Mouse (Mus musculus): ENCODE results near the gene Mroh3. TPM values are rescaled to one million over a fixed set of nuclear protein-coding genes. Genes with fewer than 3 reads are reported as not detected.

Mroh3 gene
- polyA plus RNA-seq, 1 experiment from 2014 or later = not detected

DNA sequence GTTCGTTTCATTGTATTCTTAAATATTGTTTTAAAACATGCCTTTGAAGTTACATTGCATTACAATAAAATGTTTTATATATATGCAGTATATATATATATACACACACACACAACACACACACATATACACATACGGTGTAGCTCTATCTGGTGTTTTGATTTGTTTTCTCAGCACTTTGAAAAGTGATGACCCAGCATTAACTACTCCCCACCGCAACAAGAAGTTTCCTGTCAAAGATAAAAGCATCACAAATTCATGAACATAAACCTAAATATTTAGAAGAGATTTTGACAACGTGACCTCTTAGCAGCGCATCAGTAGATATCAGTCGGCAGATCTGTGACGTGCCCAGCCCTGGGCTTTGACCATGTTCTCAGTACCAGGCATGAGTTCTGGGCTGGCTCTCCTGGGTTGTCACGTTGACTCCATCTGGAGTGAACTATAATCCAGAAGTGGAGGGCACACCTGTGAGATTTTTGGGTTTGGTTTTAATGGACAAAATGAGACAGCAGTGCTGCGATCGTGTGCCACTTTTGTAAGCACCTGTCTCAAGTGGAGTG, 42.0 kb upstream of the Mroh3 start:
- Histone ChIP-seq H3K4me1 (ENCODE audit: insufficient read depth) (no peaks in the 10 kb centered on the region), H3K9ac (no peak overlapping the region), H3K4me3 (ENCODE audit: low read depth, low read length) (no peak overlapping the region), H3K27ac (ENCODE audit: low read depth) (no peak overlapping the region), H3K27me3 (ENCODE audit: insufficient read depth, low read length) (peaks cover 33% of the 10 kb centered on the region), H3K36me3 (ENCODE audit: insufficient read depth) (no peaks in the 10 kb centered on the region), H3K4me2 (no peak overlapping the region), H3K9me3 (ENCODE audit: low read depth, low read length) (no peaks in the 10 kb centered on the region)
- TF ChIP-seq CTCF (IDR thresholded peaks at IDR 0.05; ENCODE audit: low read depth) = no peak
- no peak for ATAC-seq (ENCODE audit: insufficient read depth)
- 52% methylated on average over 10 of the region's 10 CpGs for WGBS
- no peak for DNase-seq

DNA sequence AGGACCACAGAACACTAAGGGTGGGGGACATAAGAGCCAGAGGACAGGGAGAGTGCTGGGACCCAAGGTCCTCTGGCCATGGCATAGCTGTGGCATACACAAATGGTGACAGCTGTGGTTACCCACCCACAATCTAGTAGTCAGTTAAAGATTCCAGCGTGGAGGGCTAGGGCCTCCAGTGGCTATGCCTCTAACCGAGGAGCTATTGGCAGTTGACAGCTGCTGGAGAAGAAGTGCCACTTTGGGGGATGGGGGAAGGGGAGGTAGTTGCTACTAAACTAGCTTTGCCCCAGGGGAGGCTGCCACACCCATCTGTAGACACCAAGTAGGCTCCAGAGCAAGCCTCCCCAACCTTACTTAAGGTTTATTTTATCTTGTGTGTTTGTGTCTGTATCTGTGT, 40.8 kb upstream of the Mroh3 start:
- H3K4me2 ChIP-seq = no peak overlapping the region
- ATAC-seq (ENCODE audit: insufficient read depth) = no peak
- H3K9ac ChIP-seq = no peak overlapping the region
- H3K36me3 ChIP-seq (ENCODE audit: insufficient read depth) = no peaks in the 10 kb centered on the region
- no peaks in the 10 kb centered on the region for H3K9me3 ChIP-seq (ENCODE audit: low read depth, low read length)
- no peaks in the 10 kb centered on the region for H3K4me1 ChIP-seq (ENCODE audit: insufficient read depth)
- WGBS = 21% methylated on average over 2 of the region's 2 CpGs
- H3K4me3 ChIP-seq (ENCODE audit: low read depth, low read length) = no peak overlapping the region
- DNase-seq = no peak
- TF ChIP-seq CTCF (IDR thresholded peaks at IDR 0.05; ENCODE audit: low read depth) = no peak
- no peak overlapping the region for H3K27ac ChIP-seq (ENCODE audit: low read depth)
- peaks cover 22% of the 10 kb centered on the region for H3K27me3 ChIP-seq (ENCODE audit: insufficient read depth, low read length)

DNA sequence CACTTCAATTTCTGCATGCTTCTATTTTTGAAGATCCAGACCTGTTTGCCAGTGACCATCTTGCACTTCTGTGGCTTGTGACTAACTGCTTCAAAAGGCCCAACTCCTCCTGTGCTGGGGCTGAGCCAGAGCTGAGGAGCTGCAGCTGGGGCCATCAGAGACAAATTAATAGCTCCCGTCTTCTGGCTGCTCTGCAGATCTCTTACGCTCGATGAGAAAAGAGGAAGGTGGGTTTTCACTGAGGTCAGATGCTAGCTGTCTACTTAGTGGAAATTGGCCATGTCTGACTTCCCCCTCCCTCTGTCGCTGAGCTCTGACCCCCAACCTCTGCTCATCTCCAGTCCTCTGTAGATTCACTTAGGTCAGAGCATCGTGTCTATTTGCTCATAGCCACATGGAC, 37.0 kb upstream of the Mroh3 start:
- H3K4me3 ChIP-seq (ENCODE audit: low read depth, low read length) = no peak overlapping the region
- no peaks in the 10 kb centered on the region for H3K4me1 ChIP-seq (ENCODE audit: insufficient read depth)
- no peaks in the 10 kb centered on the region for H3K36me3 ChIP-seq (ENCODE audit: insufficient read depth)
- no peaks in the 10 kb centered on the region for H3K27me3 ChIP-seq (ENCODE audit: insufficient read depth, low read length)
- 37% methylated on average over 5 of the region's 5 CpGs for WGBS
- no peak for ATAC-seq (ENCODE audit: insufficient read depth)
- no peak overlapping the region for H3K4me2 ChIP-seq
- no peak for DNase-seq
- H3K27ac ChIP-seq (ENCODE audit: low read depth) = no peak overlapping the region
- TF ChIP-seq CTCF (IDR thresholded peaks at IDR 0.05; ENCODE audit: low read depth) = no peak
- no peak overlapping the region for H3K9ac ChIP-seq
- no peaks in the 10 kb centered on the region for H3K9me3 ChIP-seq (ENCODE audit: low read depth, low read length)

DNA sequence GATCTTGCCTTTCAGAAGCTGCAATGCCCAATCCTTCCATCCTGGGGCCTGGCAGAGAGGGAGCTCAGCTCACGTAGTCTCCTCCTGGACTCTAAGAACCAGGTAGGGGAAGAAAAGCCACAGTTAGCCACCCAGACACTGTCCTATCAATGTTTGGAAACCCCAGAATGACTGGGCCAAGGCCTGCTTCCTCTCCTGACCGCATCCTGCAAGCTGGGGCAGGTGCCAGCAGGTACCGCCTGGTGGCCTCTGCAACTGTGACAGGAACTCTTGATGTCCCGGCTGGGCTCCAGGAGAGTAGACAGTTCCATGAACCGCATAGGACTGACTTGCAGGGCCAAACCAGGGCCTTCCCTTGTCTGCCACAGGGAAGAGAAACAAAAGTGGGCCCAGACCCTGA, 34.8 kb upstream of the Mroh3 start:
- no peak overlapping the region for H3K27ac ChIP-seq (ENCODE audit: low read depth)
- no peaks in the 10 kb centered on the region for H3K9me3 ChIP-seq (ENCODE audit: low read depth, low read length)
- H3K4me3 ChIP-seq (ENCODE audit: low read depth, low read length) = no peak overlapping the region
- no peaks in the 10 kb centered on the region for H3K4me1 ChIP-seq (ENCODE audit: insufficient read depth)
- no peaks in the 10 kb centered on the region for H3K36me3 ChIP-seq (ENCODE audit: insufficient read depth)
- no peak for ATAC-seq (ENCODE audit: insufficient read depth)
- TF ChIP-seq CTCF (IDR thresholded peaks at IDR 0.05; ENCODE audit: low read depth) = no peak
- no peak overlapping the region for H3K4me2 ChIP-seq
- no peak for DNase-seq
- no peak overlapping the region for H3K9ac ChIP-seq
- no peaks in the 10 kb centered on the region for H3K27me3 ChIP-seq (ENCODE audit: insufficient read depth, low read length)
- 83% methylated on average over 5 of the region's 5 CpGs for WGBS

DNA sequence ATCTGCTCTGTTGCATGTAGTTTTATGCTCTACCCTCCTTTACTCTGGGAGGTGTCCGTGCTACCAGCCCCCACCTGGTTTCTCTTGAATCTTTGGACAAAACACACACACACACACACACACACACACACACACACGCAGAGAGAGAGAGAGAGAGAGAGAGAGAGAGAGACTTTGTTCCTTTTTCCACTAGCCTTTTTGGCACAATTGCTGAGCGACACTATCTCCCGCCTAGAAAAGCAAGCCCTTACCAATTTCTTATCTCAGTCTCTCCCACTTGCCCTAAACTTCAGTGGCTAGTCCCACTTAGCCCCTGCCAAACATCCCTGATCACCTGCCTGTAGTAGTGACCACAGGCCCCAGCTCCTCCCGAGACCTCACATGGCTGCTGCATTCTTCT, 31.8 kb upstream of the Mroh3 start:
- 85% methylated on average over 4 of the region's 5 CpGs for WGBS
- H3K27me3 ChIP-seq (ENCODE audit: insufficient read depth, low read length) = no peaks in the 10 kb centered on the region
- no peak overlapping the region for H3K27ac ChIP-seq (ENCODE audit: low read depth)
- DNase-seq (no peak), ATAC-seq (ENCODE audit: insufficient read depth) (no peak)
- no peak overlapping the region for H3K4me3 ChIP-seq (ENCODE audit: low read depth, low read length)
- no peaks in the 10 kb centered on the region for H3K9me3 ChIP-seq (ENCODE audit: low read depth, low read length)
- H3K9ac ChIP-seq = no peak overlapping the region
- H3K4me2 ChIP-seq = no peak overlapping the region
- no peak for TF ChIP-seq CTCF (IDR thresholded peaks at IDR 0.05; ENCODE audit: low read depth)
- H3K4me1 ChIP-seq (ENCODE audit: insufficient read depth) = no peaks in the 10 kb centered on the region
- no peaks in the 10 kb centered on the region for H3K36me3 ChIP-seq (ENCODE audit: insufficient read depth)

DNA sequence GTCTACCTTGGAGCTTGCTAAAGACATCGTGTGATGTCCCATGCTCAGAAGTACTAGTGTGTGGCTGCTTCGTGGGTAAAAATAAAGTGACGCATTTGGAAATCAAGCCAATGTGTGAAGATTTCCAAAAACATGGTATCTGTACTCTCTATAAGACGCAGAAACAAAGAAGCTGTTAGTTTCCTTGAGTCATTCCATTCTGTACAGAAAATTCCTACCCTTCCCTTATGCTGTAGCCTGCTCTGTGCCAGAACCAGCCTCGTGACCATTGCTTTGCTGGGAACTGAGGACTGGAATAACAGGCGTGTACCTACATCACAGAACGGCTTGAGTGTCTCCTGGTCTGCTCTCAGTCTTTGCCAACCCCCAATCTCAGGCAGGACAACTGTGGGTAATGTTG, 29.2 kb upstream of the Mroh3 start:
- Histone ChIP-seq H3K27me3 (ENCODE audit: insufficient read depth, low read length) (no peaks in the 10 kb centered on the region), H3K36me3 (ENCODE audit: insufficient read depth) (no peaks in the 10 kb centered on the region), H3K9ac (no peak overlapping the region), H3K27ac (ENCODE audit: low read depth) (no peak overlapping the region), H3K9me3 (ENCODE audit: low read depth, low read length) (no peaks in the 10 kb centered on the region), H3K4me2 (no peak overlapping the region), H3K4me3 (ENCODE audit: low read depth, low read length) (no peak overlapping the region), H3K4me1 (ENCODE audit: insufficient read depth) (no peaks in the 10 kb centered on the region)
- no peak for TF ChIP-seq CTCF (IDR thresholded peaks at IDR 0.05; ENCODE audit: low read depth)
- DNase-seq = no peak
- WGBS = 79% methylated on average over 7 of the region's 7 CpGs
- ATAC-seq (ENCODE audit: insufficient read depth) = no peak

DNA sequence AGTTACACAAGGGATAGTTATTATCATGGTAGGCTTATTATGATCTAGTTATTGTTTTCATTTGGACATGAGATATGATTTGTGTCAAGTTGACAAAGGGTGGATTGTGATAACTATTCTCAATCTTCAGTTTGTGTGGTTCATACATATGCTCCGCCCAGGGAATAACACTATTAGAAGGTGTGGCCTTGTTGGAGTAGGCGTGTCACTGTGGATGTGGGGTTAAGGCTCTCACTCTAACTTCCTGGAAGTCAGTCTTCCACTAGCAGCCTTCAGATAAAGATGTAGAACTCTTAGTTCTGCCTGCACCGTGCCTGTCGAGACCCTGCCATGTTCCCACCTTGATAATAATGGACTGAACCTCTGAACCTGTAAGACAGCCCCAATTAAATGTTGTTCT, 25.9 kb upstream of the Mroh3 start:
- Histone ChIP-seq H3K9ac (no peak overlapping the region), H3K27me3 (ENCODE audit: insufficient read depth, low read length) (no peaks in the 10 kb centered on the region), H3K9me3 (ENCODE audit: low read depth, low read length) (no peaks in the 10 kb centered on the region), H3K27ac (ENCODE audit: low read depth) (no peak overlapping the region), H3K4me2 (no peak overlapping the region), H3K4me3 (ENCODE audit: low read depth, low read length) (no peak overlapping the region), H3K4me1 (ENCODE audit: insufficient read depth) (no peaks in the 10 kb centered on the region; the same call in 1 of the 2 replicates), H3K36me3 (ENCODE audit: insufficient read depth) (no peaks in the 10 kb centered on the region)
- WGBS = 81% methylated on average over 4 of the region's 4 CpGs
- ATAC-seq (ENCODE audit: insufficient read depth) (no peak), DNase-seq (no peak)
- no peak for TF ChIP-seq CTCF (IDR thresholded peaks at IDR 0.05; ENCODE audit: low read depth)

Measured in lung, embryonic 14.5 days (tissue).